In genomic region chr14:21866816-21867215, GRCm38 (mm10) we compare ENCODE assay signal across 13 mouse cellular contexts.
"Had no signal": no experiment of that assay in that cellular context is flagged by ENCODE, and none has a peak within 500 bp of the region (broad histone marks: within the 10 kb centered on the region; RNA-seq: fewer than 3 reads in every experiment).

No protein-coding gene starts in this region.

- ATAC-seq: liver, postnatal 0 days; midbrain, embryonic 16.5 days had no signal

- H3K9ac ChIP-seq: kidney, embryonic 15.5 days; liver, embryonic 13.5 days; liver, postnatal 0 days; lung, embryonic 15.5 days; midbrain, embryonic 12.5 days had no signal

- H3K4me1 ChIP-seq: kidney, embryonic 15.5 days; liver, embryonic 13.5 days; lung, embryonic 15.5 days; midbrain, embryonic 12.5 days had no signal

- H3K36me3 ChIP-seq: kidney, embryonic 15.5 days; liver, embryonic 13.5 days; lung, embryonic 15.5 days; midbrain, embryonic 12.5 days had no signal

- H3K27ac ChIP-seq: kidney, embryonic 15.5 days; left cerebral cortex, adult 2 months; liver, embryonic 13.5 days; lung, embryonic 15.5 days; midbrain, embryonic 12.5 days had no signal

- H3K9me3 ChIP-seq: kidney, embryonic 15.5 days; liver, embryonic 13.5 days; lung, embryonic 15.5 days; midbrain, embryonic 12.5 days had no signal

- DNase-seq: kidney, adult 2 months; kidney, postnatal 14 days; liver; liver, embryonic 13.5 days; liver, postnatal 0 days; lung, postnatal 14 days; right cerebral cortex, postnatal 14 days; thymus, postnatal 36 days had no signal

- H3K4me3 ChIP-seq: kidney, embryonic 15.5 days; left cerebral cortex, adult 2 months; liver, embryonic 13.5 days; lung, embryonic 15.5 days; midbrain, embryonic 12.5 days had no signal

- H3K27me3 ChIP-seq: kidney, embryonic 15.5 days; liver, embryonic 13.5 days; lung, embryonic 15.5 days; midbrain, embryonic 12.5 days had no signal

- H3K4me2 ChIP-seq: kidney, embryonic 15.5 days; liver, embryonic 13.5 days; lung, embryonic 15.5 days; midbrain, embryonic 12.5 days had no signal
